In genomic region chr11:6479231-6479630, GRCm38 (mm10) we compare ENCODE assay signal across 23 mouse cellular contexts.
"Had no signal": no experiment of that assay in that cellular context is flagged by ENCODE, and none has a peak within 500 bp of the region (broad histone marks: within the 10 kb centered on the region; RNA-seq: fewer than 3 reads in every experiment).

No protein-coding gene starts in this region.

- H3K9ac ChIP-seq: limb, embryonic 13.5 days; liver, embryonic 12.5 days; liver, embryonic 15.5 days; lung, embryonic 15.5 days; midbrain, embryonic 15.5 days; neural tube, embryonic 12.5 days; neural tube, embryonic 15.5 days had no signal

- H3K27me3 ChIP-seq: limb, embryonic 13.5 days; liver, embryonic 12.5 days; liver, embryonic 15.5 days; lung, embryonic 15.5 days; midbrain, embryonic 15.5 days; neural tube, embryonic 12.5 days; neural tube, embryonic 15.5 days had no signal

- H3K4me2 ChIP-seq: limb, embryonic 13.5 days; liver, embryonic 12.5 days; liver, embryonic 15.5 days; lung, embryonic 15.5 days; midbrain, embryonic 15.5 days; neural tube, embryonic 12.5 days; neural tube, embryonic 15.5 days had no signal

- H3K36me3 ChIP-seq: limb, embryonic 13.5 days; liver, embryonic 15.5 days; lung, embryonic 15.5 days; midbrain, embryonic 10.5 days; midbrain, embryonic 15.5 days; neural tube, embryonic 12.5 days; neural tube, embryonic 15.5 days had no signal

- H3K9me3 ChIP-seq: limb, embryonic 10.5 days; limb, embryonic 13.5 days; liver, embryonic 12.5 days; liver, embryonic 15.5 days; lung, embryonic 15.5 days; megakaryocyte, embryonic 14.5 days; midbrain, embryonic 10.5 days; midbrain, embryonic 15.5 days; neural tube, embryonic 12.5 days; neural tube, embryonic 15.5 days had no signal

- ATAC-seq: liver, embryonic 12.5 days; midbrain, embryonic 15.5 days had no signal

- H3K4me3 ChIP-seq: layer of hippocampus, adult 2 months; limb, embryonic 10.5 days; limb, embryonic 13.5 days; liver, embryonic 12.5 days; liver, embryonic 15.5 days; lung, embryonic 15.5 days; megakaryocyte, embryonic 14.5 days; midbrain, embryonic 10.5 days; midbrain, embryonic 15.5 days; neural tube, embryonic 12.5 days; neural tube, embryonic 15.5 days had no signal

- DNase-seq: kidney, postnatal 25 days; layer of hippocampus, adult 9-11 months; liver; lung, adult 18-20 months; lung, postnatal 10 days; lung, postnatal 36 days; right cerebral cortex, adult 18-20 months; right cerebral cortex, postnatal 14 days; right cerebral cortex, postnatal 4 days; thymus, adult 18-20 months; thymus, postnatal 36 days had no signal

- H3K27ac ChIP-seq: kidney, postnatal 0 days; layer of hippocampus, adult 2 months; limb, embryonic 10.5 days; limb, embryonic 13.5 days; liver, embryonic 12.5 days; liver, embryonic 15.5 days; lung, embryonic 15.5 days; midbrain, embryonic 10.5 days; midbrain, embryonic 15.5 days; neural tube, embryonic 12.5 days; neural tube, embryonic 15.5 days had no signal
